Mouse (Mus musculus): ENCODE results near the gene Taar7b.

DNA sequence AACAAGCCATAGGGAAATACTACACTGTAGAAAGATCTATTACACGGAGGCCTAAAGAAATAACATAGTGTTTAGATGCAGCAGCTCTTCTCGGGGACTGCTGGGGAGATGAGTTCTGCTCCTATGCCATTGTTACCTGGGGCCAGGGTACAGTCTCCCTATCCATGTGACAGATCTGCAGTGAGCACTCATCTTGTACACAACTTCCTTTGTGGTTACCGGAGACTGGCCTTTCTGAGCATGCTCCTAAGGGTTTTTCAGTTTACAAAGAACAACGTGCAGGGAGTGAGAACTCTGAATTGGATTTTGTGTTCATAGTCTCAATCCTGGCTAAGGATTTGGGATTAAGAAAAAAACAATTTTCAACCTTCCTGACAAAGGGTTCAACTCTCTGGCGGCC is 13.3 kb upstream of the Taar7b start:
- TF ChIP-seq CTCF (IDR thresholded peaks at IDR 0.05; ENCODE audit: insufficient read depth, low read depth, low read length) (no peak), POLR2A (IDR thresholded peaks at IDR 0.05; ENCODE audit: insufficient read depth, low read depth, low read length) (no peak)

Measured in olfactory bulb, adult 2 months (tissue).